Mouse (Mus musculus) cerebellum, postnatal 10 days (tissue): ENCODE measurements around the gene Spata31d1d.
"Not testable (repeated sequence)": the region's sequence is repeated elsewhere in the genome, so short reads cannot be mapped to it uniquely, and the experiment has no call there.

ENCODE experiments used
- DNase-seq, 2 experiments: peaks; one replicate each; pipeline ENCODE4 v3.0.0; 2021; ENCODE audit warnings: mixed read lengths in 2 of 2

The Spata31d1d gene

DNA sequence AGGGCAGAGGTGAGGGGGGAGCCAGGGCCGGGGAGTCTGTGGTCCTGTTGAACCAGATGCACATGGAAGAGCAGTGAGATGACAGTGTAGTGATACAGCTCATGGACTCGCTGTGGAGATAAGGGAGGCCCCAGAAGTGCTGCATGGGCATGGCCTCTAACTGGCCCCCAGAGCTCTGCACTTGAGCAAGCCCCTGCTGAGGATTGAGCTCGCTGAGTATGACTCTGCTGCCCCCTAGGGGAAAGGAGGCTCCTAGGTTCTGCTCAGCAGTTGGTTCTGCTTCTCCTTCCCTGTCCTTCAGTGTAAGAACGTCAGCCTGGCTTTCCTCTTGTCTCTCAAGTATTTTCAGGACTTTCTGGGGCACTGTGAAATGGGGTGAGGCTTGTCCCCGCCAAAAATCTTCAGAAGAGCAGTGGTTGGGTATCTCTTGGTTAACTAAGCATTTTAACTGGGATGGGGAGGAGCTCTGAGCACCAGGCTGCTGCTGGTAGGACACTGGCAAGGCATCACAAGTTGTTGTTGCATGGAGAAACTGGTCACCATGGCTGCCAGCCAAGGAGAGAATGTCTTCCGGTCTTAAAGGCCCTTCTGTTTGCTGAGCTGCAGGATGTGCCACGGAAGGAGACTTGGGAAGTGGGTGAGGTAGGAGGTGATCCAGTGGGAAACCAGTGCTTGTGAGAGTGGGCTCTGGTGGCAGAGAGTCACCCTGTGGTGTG lies 3.0 kb downstream of the Spata31d1d start:
- peak; percentile 90 to 94 for DNase-seq

- DNase-seq, result no peak
Measured at GRCm38 (mm10) chr13:59726139-59726867, 5.2 kb downstream of the Spata31d1d start.

DNA sequence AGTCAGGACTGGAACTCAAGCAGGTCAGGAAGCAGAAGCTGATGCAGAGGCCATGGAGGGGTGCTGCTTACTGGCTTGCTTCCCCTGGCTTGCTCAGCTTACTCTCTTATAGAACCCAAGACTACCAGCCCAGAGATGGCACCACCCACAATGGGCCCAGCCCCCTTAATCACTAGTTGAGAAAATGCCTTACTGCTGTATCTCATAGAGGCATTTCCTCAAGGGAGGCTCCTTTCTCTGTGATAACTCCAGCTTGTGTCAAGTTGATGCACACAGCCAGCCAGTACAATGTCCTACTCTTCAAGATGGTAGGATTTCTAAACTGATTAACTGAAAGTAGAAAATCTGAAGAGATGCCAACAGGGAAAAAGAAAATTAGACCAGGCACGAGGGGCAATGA lies 9.5 kb downstream of the Spata31d1d start:
- not testable (repeated sequence) for DNase-seq

- DNase-seq, result no peak
Measured at GRCm38 (mm10) chr13:59719475-59719874, 12.1 kb downstream of the Spata31d1d start.

GRCm38 (mm10) chr13:59718857-59719440 lies 12.6 kb downstream of the Spata31d1d start:
- DNase-seq, result not testable (repeated sequence)

DNA sequence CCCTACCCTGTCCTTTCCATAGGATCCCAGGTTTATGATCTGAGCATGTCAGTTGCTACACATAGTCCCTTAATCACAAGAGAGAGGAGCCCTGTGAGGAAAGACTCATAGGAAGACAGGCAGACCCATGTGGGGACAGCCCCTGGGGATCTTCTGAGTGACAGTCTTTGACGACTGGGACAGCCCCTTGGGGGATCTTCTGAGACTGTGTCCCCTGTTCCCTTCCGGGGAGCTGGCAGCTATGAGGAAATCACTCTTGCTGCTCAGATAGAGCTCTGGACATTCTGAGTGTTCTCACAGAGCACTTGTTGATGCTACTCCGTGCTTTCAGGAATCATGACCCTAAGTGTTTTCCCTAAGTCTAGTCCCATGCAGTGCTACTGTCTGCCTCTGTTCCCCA lies 17.8 kb downstream of the Spata31d1d start:
- DNase-seq, result no peak

GRCm38 (mm10) chr13:59711984-59712383 lies 19.6 kb downstream of the Spata31d1d start, which contains the start of gene Spata31d1b:
Spata31d1b (plus strand) TSS chr13:59712284.
- DNase-seq, result not testable (repeated sequence)

- DNase-seq, result no peak
Measured at GRCm38 (mm10) chr13:59710230-59710629, 21.3 kb downstream of the Spata31d1d start, which contains the start of gene Spata31d1a. Spata31d1a (minus strand) TSS chr13:59710330.

- DNase-seq, result no peak
Measured at GRCm38 (mm10) chr13:59704562-59704961, 27.0 kb downstream of the Spata31d1d start.

GRCm38 (mm10) chr13:59703514-59703913 lies 28.0 kb downstream of the Spata31d1d start:
- no peak for DNase-seq

- not testable (repeated sequence) for DNase-seq
Measured at GRCm38 (mm10) chr13:59700137-59700536, 31.4 kb downstream of the Spata31d1d start.

DNA sequence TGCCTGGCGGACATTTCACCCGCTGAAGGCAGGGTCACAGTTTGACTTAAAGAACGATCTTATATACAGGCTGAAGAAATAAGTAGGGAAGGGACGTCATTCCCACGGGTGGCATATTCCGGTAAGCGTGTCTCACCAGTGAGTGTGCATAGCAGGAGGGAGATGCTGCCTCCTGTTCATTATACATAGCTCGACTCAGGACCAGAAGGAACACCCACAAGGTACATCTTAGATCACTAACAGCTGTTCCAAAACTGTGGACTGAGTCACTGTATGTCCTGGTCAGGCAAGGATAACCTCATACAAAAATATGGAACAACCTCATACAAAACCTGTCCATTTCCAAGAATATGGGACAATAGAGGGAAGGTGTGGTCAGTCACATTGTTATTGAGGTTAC lies 32.4 kb downstream of the Spata31d1d start:
- no peak for DNase-seq

- DNase-seq, result no peak
Measured at GRCm38 (mm10) chr13:59695781-59696180, 35.8 kb downstream of the Spata31d1d start.

GRCm38 (mm10) chr13:59694008-59694407 lies 37.5 kb downstream of the Spata31d1d start, which contains the start of gene 4921517D22Rik:
4921517D22Rik (minus strand) TSS chr13:59694108.
- no peak for DNase-seq

DNA sequence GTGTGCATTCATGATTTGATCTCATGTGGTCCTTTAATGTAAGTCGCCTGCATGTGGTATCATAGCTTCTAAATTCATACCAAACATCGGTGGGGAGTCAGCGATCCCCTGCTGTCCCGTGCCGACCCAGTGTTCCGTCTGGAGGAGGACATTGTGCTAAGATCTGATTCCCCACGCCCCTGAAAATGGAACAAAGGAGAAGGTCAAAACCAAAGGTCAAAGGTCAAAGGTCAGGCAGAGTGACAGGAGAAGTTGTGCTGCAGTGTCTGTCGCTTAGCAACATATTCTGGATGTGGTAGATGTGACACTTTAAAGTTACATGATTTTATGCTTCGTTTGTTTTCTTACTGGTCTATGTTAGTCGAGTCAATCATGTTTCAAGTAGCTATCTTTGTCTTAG lies 40.1 kb downstream of the Spata31d1d start:
- DNase-seq, result no peak

- DNase-seq, result no peak
Measured at GRCm38 (mm10) chr13:59690576-59690975, 41.0 kb downstream of the Spata31d1d start.

DNA sequence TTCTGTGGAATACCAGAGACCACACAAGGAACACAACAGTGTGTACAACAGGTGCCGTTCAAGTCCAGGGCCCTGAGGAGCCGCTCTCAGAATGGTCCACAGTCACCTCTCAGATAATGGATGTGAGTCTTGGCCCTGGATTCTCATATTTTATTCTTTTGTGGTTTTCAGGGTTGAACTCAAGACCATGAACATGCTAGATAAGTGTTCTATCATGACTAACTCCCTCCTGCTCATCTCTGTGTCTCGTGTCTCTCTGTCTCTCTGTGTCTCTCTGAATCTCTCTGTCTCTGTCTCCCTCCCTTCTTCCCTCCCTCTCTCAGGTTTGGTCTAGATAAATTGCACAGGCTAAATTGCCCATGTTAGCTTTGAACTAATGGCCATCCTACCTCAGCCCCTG lies 41.7 kb downstream of the Spata31d1d start:
- DNase-seq, result no peak

GRCm38 (mm10) chr13:59689313-59689712 lies 42.2 kb downstream of the Spata31d1d start:
- DNase-seq, result no peak

DNA sequence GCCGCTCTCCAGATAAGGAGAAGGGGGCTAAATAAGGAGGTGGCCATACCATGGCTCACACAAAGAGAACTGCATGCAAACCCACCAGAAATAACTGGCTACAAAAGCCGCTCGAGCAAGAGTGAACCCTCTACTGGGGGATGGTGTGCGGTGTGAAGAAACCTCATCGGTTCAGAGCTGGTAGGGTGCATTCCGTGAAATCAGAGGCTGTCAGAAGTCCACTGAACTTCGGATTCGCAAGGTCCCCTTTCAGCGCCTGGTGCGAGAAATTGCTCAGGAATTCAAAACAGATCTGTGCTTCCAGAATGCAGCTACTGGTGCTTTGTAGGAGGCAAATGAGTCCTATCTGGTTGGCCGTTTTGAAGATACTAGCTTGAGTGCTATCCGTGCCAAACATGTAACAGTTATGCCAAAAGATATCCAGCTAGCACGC lies 43.2 kb downstream of the Spata31d1d start:
- DNase-seq, result peak; percentile 74 to 76

GRCm38 (mm10) chr13:59685236-59685635 lies 46.3 kb downstream of the Spata31d1d start:
- no peak for DNase-seq

DNA sequence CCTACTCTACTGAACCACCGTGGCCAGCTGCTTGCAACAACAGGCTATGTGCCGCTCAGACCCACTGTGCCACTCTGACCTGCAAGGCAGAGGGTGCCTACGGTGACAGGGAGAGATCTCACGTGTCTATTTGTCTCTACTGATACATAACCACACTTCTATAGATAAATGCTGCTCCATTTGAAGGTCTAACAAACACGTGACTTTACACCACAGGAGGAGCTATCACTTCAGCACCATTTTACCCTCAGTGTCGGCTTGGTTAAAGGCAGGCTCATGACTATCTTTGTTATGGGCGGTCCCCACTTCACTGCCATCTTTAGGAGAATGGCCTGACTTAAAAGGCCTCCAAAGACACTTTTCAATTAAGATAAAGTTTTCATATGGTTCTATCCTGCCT lies 48.9 kb downstream of the Spata31d1d start:
- DNase-seq, result no peak

- DNase-seq, result no peak
Measured at GRCm38 (mm10) chr13:59679908-59680307, 51.6 kb downstream of the Spata31d1d start.

- DNase-seq, result no peak
Measured at GRCm38 (mm10) chr13:59679306-59679705, 52.2 kb downstream of the Spata31d1d start.
